Mouse (Mus musculus): ENCODE data around the gene Irf1. TPM values are rescaled to one million over a fixed set of nuclear protein-coding genes. Genes with fewer than 3 reads are reported as not detected.

Gene Irf1
- polyA plus RNA-seq, 1 experiment from 2014 or later, result 15.3 TPM

DNA sequence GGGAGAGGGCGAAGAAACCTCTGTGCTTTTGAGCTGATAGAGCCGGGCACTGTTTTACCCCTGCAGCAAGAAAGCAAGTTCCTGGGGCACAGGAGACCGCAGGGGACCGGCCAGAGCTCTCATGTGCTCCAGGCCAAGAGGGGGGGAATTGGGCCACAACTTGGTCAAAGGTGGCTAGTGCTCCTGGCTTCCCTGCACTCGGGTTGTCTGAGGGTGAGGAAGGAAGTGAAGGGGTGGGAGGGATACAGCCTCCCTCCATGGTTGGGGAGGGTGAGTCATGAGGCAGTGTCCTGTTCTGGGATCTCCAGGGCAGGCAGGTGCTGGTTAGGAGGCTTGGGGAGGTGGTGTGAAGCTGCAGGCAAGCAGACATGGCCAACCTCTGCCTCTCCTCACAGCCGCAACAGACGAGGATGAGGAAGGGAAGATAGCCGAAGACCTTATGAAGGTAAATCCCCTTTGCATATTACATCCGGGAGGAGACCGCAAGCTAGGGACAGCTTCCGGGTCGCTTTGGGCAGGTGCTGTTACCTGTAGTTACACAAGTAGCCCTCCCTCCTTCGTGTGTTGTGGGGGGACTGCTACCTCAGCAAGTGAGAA, 4.9 kb downstream of the Irf1 start:
- peaks cover 13% of the 10 kb centered on the region; the same call in 1 of the 2 replicates for H3K4me1 ChIP-seq
- no peak overlapping the region for H3K4me3 ChIP-seq (replicated peaks)
- H3K27me3 ChIP-seq, result no peaks in the 10 kb centered on the region
- WGBS, result 88% methylated on average over 13 of the region's 13 CpGs
- H3K36me3 ChIP-seq, result peaks cover 41% of the 10 kb centered on the region
- no peak overlapping the region for H3K4me2 ChIP-seq
- no peaks in the 10 kb centered on the region for H3K9me3 ChIP-seq (replicated peaks)
- no peak overlapping the region for H3K9ac ChIP-seq
- no peak overlapping the region for H3K27ac ChIP-seq
- ATAC-seq (replicated peaks; ENCODE audit: low FRiP score), result no peak

DNA sequence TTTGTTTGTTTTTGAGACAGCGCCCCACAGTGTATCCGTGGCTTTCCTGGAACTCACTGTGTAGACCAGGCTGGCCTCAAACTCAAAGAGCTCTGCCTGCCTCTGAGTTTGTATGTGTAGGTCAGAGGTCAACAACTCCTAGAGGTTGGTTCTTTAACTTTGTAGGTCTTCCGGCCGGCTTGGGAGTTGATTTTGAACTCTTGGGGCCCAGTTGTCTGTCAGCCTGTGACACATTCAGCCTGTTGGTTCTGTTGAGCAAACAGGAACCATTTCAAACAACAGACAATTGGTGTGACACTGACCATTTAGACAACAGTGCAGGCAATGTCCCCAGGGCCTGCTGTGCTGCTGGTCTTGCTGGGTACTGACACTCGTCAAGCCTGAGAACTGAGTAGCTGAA, 7.9 kb downstream of the Irf1 start:
- H3K27ac ChIP-seq, result no peak overlapping the region
- H3K27me3 ChIP-seq, result no peaks in the 10 kb centered on the region
- H3K4me2 ChIP-seq, result no peak overlapping the region
- no peak overlapping the region for H3K4me3 ChIP-seq (replicated peaks)
- H3K9ac ChIP-seq, result no peak overlapping the region
- 68% methylated on average over 5 of the region's 5 CpGs for WGBS
- no peaks in the 10 kb centered on the region for H3K4me1 ChIP-seq
- no peaks in the 10 kb centered on the region for H3K9me3 ChIP-seq (replicated peaks)
- H3K36me3 ChIP-seq, result peaks cover 41% of the 10 kb centered on the region
- no peak for ATAC-seq (replicated peaks; ENCODE audit: low FRiP score)

DNA sequence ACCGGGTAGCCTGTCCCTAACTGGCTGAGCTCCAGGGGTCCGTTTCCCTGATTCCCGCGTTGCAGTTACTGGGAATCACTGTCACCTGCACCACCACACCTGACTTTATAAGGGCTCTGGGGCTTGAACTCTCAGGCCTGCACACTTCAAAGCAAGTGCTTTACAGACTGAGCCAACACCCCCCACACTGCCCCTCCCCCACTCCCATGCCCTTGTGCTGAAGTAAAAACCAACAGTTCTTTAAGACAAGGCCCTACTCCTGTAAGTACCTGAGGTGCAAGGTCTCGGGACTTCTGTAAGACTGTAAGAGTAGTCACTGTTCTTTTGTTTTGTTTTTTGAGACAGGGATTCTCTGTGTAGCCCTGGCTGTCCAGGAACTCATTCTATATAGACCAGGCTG, 8.6 kb downstream of the Irf1 start:
- Histone ChIP-seq H3K4me2 (no peak overlapping the region), H3K9me3 (replicated peaks) (no peaks in the 10 kb centered on the region), H3K27me3 (no peaks in the 10 kb centered on the region), H3K36me3 (peaks cover 39% of the 10 kb centered on the region), H3K4me3 (replicated peaks) (no peak overlapping the region), H3K4me1 (no peaks in the 10 kb centered on the region), H3K27ac (no peak overlapping the region), H3K9ac (no peak overlapping the region)
- WGBS, result 80% methylated on average over 5 of the region's 5 CpGs
- ATAC-seq (replicated peaks; ENCODE audit: low FRiP score), result no peak

DNA sequence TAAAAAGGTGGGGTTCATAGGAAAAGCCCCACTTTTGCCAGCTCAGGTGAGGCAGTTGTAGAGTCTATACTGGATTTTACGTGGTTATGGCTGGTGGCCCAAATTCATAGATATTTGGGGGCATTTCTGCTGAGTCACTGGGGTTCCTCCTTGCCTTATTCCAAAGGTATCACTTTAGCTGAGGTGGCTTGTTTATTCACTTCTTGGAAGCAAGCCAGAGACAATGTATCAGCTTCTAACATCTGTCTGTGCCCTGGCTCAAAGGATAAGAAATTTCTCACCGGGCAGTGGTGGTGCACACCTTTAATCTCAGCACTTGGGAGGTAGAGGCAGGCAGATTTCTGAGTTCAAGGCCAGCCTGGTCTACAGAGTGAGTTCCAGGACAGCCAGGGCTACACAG, 10.0 kb downstream of the Irf1 start:
- no peak for ATAC-seq (replicated peaks; ENCODE audit: low FRiP score)
- Histone ChIP-seq H3K4me3 (replicated peaks) (no peak overlapping the region), H3K4me1 (no peaks in the 10 kb centered on the region), H3K27ac (no peak overlapping the region), H3K4me2 (no peak overlapping the region), H3K9me3 (replicated peaks) (no peaks in the 10 kb centered on the region), H3K27me3 (no peaks in the 10 kb centered on the region), H3K36me3 (peaks cover 32% of the 10 kb centered on the region), H3K9ac (no peak overlapping the region)
- 71% methylated on average over 2 of the region's 2 CpGs for WGBS

DNA sequence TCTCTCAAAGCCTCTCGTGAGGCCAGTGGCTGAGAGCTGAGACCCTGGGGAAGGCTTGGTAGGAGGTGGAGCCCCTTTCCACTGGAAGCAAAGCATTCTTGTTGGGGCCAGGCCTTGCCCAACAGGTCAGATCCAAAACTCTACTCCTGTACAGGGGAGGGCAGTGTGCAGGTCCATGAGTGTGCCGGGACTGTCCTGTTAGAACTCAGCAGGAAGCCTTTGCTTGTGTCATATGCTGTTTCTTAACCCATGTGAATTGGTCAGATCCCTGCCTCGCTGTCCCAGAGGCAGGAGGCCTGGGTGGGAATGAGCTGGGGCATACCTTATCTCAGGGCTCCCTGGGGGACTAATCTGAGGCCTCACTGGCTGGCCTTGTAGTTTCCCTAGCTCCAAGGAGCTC, 10.4 kb downstream of the Irf1 start:
- no peak for ATAC-seq (replicated peaks; ENCODE audit: low FRiP score)
- Histone ChIP-seq H3K27ac (no peak overlapping the region), H3K4me1 (no peaks in the 10 kb centered on the region), H3K27me3 (no peaks in the 10 kb centered on the region), H3K4me2 (no peak overlapping the region), H3K4me3 (replicated peaks) (no peak overlapping the region), H3K9ac (no peak overlapping the region), H3K9me3 (replicated peaks) (no peaks in the 10 kb centered on the region), H3K36me3 (peaks cover 28% of the 10 kb centered on the region)
- 66% methylated on average over 3 of the region's 3 CpGs for WGBS

DNA sequence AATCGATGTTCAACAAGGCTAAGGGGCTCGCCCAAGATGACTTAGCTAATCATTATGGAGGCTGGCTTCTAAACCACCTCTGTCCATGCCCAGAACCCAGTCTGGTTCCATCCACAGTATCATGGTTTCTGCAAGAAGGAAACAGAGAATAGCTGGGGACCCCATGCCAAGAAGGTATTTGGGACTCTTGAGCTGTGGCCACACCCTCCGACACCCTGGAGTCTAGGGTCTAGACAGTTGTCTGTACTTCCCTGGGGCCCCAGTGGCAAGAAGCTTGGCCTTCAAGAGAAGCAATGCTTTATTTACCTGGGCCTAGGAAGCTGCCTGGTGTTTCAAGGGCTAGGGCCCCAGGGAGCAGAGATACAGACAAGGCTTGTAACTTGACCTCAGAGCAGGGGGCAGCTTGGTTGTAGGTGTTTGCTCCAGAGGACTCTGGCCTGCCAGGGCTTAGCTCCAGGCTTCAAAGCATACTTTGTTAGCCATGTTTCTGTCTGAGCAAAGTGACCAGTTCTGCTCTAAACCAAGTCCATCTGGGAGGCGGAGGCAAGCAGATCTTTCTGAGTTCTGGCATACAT, 11.5 kb downstream of the Irf1 start:
- Histone ChIP-seq H3K4me1 (0 out of 2 replicates have a peak, but pooled peaks cover 5% of the 10 kb centered on the region), H3K4me2 (no peak overlapping the region), H3K36me3 (peaks cover 19% of the 10 kb centered on the region), H3K27me3 (no peaks in the 10 kb centered on the region), H3K9ac (no peak overlapping the region), H3K9me3 (replicated peaks) (no peaks in the 10 kb centered on the region), H3K4me3 (replicated peaks) (no peak overlapping the region), H3K27ac (no peak overlapping the region)
- WGBS, result 92% methylated on average over 4 of the region's 4 CpGs
- no peak for ATAC-seq (replicated peaks; ENCODE audit: low FRiP score)

DNA sequence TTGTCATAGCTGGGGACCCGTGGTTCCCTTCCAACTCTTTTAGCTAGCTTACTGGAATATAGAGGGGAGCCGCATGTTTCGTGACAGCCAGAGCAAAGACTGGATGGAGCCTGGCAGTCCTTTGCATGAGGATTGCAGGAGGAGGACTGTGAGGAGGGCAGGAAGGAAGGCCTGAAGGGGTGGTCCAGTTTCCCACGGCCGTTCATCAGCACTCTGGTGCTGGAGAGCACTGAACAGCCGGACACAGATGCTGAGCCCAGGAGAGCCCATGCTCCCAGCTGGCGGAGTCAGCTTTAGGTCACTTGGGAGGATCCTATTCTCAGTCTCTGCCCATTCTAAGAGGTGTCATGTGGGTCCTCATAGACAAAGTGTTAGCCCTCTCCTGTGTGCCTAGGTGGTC, 12.2 kb downstream of the Irf1 start:
- H3K27me3 ChIP-seq, result no peaks in the 10 kb centered on the region
- H3K4me1 ChIP-seq, result 0 out of 2 replicates have a peak, but pooled peaks cover 5% of the 10 kb centered on the region
- H3K4me2 ChIP-seq, result no peak overlapping the region
- no peak overlapping the region for H3K27ac ChIP-seq
- ATAC-seq (replicated peaks; ENCODE audit: low FRiP score), result no peak
- no peak overlapping the region for H3K4me3 ChIP-seq (replicated peaks)
- no peak overlapping the region for H3K9ac ChIP-seq
- WGBS, result 74% methylated on average over 7 of the region's 7 CpGs
- no peaks in the 10 kb centered on the region for H3K9me3 ChIP-seq (replicated peaks)
- peaks cover 12% of the 10 kb centered on the region for H3K36me3 ChIP-seq

DNA sequence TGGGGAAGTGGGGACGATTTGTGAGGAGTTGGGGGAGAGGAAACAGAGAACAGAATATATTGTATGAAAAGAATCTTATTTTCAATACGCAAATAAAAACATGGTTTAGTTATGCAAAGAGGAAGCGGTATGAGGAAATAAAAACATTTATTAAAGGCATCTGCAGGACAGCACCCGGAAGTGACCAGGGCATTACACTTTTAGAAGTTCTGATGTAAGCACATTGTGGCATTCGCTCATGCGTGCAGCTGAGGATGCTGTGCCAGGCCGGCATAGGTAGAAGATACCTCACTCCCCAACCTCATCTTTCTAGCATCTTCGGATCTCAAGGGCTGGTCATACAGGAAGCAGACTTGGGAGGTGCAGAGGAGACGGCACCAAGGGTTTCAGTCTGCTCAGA, 13.5 kb downstream of the Irf1 start:
- Histone ChIP-seq H3K36me3 (peaks cover 5% of the 10 kb centered on the region; the same call in 1 of the 2 replicates), H3K4me2 (no peak overlapping the region), H3K4me3 (replicated peaks) (no peak overlapping the region), H3K9me3 (replicated peaks) (no peaks in the 10 kb centered on the region), H3K4me1 (peaks cover 7% of the 10 kb centered on the region; the same call in 1 of the 2 replicates), H3K27ac (no peak overlapping the region), H3K27me3 (no peaks in the 10 kb centered on the region), H3K9ac (no peak overlapping the region)
- ATAC-seq (replicated peaks; ENCODE audit: low FRiP score), result no peak
- WGBS, result 79% methylated on average over 9 of the region's 9 CpGs

DNA sequence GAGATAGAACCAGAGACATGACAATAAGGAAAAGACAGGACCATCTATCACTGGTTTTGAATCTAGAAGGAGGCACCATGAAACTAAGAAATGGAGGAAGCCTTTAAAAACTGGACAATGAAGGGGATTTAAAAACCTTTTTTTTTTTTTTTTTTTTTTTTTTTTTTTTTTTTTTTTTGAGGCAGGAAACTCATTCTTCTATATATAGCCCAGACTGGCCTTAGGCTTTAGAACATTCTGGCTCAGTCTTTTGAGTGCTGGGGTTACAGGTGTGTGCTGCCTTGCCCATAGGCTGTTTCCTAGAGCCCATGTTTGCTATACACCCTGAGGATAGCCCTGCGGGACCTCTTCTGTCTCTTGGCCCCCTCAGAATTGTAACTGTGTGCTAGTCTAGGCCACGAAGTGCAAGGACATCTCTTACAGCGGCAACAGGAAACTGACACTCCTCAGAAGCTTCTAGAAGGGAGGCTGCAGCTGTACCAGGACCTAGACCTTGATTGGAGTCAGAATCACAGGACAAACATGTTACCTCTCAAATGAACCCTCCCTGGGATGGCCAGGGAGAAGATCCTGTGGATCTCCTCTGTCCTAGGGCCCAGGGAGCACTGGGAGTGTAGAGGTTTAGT, 15.6 kb downstream of the Irf1 start:
- Histone ChIP-seq H3K4me3 (replicated peaks) (no peak overlapping the region), H3K27me3 (no peaks in the 10 kb centered on the region), H3K4me2 (no peak overlapping the region), H3K27ac (0 out of 2 replicates have a peak overlapping the region, but pooled peaks have one; percentile 37), H3K4me1 (peaks cover 13% of the 10 kb centered on the region; the same call in 1 of the 2 replicates), H3K9ac (no peak overlapping the region), H3K9me3 (replicated peaks) (no peaks in the 10 kb centered on the region), H3K36me3 (no peaks in the 10 kb centered on the region)
- WGBS, result 81% methylated on average over 3 of the region's 3 CpGs
- ATAC-seq (replicated peaks; ENCODE audit: low FRiP score), result no peak

DNA sequence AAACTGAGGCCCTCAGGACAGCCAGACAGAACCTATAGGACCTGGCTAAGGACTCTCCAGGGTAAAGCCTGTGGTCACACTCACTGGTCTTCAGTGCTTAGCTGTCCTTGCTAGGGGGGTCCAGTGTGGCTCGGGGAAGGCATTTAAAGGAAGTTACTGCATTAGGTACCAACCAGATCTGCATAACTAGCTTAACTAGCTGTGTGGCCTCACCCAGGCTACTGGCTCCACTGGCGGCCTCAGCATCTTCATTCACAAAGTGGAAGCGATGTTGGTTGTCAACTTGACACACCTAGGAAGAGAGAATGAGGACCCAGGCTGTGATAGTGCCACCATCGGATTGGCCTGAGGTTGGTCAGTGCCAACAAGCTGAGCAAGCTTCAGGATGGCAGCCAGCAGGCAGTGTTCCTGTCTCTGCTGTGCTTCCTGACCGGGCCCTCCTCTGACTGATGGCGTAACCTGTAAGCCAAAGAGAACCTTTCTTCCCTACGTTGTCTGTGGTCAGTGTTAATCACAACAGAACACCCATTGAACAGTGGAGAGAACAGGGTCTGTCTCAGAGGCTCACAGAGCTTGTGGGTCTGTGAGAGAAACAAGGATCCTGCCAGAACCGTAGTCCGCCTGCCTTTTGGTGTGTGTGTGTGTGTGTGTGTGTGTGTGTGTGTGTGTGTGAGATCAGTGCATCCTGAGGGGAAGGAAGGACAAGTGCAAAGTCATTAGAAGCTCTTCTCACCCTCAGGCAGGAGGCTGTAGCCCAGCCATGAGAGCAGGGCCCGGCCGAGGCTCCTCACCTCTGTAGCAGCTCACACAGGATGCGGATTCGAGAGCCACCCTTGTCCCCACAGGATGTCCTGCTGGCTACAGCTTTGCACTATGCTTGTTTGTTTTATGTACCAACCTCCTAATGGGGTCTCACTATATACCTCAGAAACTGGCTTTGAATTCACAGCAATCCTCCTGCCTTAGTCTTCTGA, 16.5 kb downstream of the Irf1 start:
- no peak overlapping the region for H3K4me3 ChIP-seq (replicated peaks)
- no peak for ATAC-seq (replicated peaks; ENCODE audit: low FRiP score)
- no peaks in the 10 kb centered on the region for H3K36me3 ChIP-seq
- H3K27me3 ChIP-seq, result no peaks in the 10 kb centered on the region
- peaks cover 13% of the 10 kb centered on the region; the same call in 1 of the 2 replicates for H3K4me1 ChIP-seq
- 83% methylated on average over 13 of the region's 13 CpGs for WGBS
- H3K9ac ChIP-seq, result no peak overlapping the region
- H3K27ac ChIP-seq, result 0 out of 2 replicates have a peak overlapping the region, but pooled peaks have one; percentile 37
- no peak overlapping the region for H3K4me2 ChIP-seq
- H3K9me3 ChIP-seq (replicated peaks), result no peaks in the 10 kb centered on the region

DNA sequence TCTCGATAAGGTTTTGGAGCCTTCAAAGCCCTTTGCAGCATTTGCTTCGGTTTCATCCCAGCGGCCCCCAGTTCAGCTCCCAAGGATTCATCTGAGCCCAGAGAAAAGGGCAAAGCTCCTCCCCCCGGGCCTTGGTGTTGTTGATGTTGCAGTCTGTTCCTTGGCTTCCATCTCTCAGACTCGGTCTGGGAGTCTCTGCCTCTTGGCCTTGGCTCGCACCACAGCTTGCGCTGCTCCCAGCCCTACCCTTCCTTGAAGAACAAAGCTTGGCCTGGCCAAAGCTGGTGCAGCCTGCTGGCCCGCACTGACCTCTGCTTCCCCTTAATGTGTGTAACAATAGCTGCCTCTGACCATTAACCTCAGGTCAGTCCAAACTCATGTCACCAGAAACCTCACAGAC, 18.4 kb downstream of the Irf1 start:
- 57% methylated on average over 8 of the region's 8 CpGs for WGBS
- Histone ChIP-seq H3K4me2 (no peak overlapping the region), H3K4me1 (peaks cover 13% of the 10 kb centered on the region; the same call in 1 of the 2 replicates), H3K9ac (no peak overlapping the region), H3K9me3 (replicated peaks) (no peaks in the 10 kb centered on the region), H3K27me3 (no peaks in the 10 kb centered on the region), H3K4me3 (replicated peaks) (no peak overlapping the region), H3K27ac (no peak overlapping the region), H3K36me3 (no peaks in the 10 kb centered on the region)
- no peak for ATAC-seq (replicated peaks; ENCODE audit: low FRiP score)

DNA sequence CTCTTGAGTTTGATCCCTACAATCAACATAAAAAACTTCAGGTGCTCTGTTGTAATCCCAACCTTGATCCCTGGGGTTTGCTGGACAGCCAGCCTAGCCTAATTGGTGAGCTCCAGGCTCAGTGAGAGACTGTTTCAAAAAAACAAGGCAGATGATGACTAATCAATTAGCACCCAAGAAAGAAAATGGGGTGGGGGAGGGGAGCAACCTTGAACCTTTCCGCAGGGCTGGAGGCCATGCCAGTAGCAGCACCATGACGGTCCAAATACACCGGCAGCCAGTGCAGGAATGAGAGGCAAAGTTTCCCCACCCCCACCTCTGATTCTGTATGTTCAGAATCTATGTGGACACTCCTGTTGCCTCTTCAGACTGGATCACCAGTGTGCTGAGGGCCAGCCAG, 19.5 kb downstream of the Irf1 start:
- Histone ChIP-seq H3K4me1 (peaks cover 20% of the 10 kb centered on the region; the same call in 1 of the 2 replicates), H3K36me3 (no peaks in the 10 kb centered on the region), H3K27me3 (no peaks in the 10 kb centered on the region), H3K4me2 (no peak overlapping the region), H3K4me3 (replicated peaks) (no peak overlapping the region), H3K9me3 (replicated peaks) (no peaks in the 10 kb centered on the region), H3K9ac (no peak overlapping the region), H3K27ac (no peak overlapping the region)
- WGBS, result 63% methylated on average over 3 of the region's 3 CpGs
- ATAC-seq (replicated peaks; ENCODE audit: low FRiP score), result no peak
